Mouse (Mus musculus) megakaryocyte, embryonic 14.5 days (primary cell): ENCODE measurements around the gene Nfam1. TPM values are rescaled to one million over a fixed set of nuclear protein-coding genes. Genes with fewer than 3 reads are reported as not detected.

ENCODE experiments used
- H3K27me3 ChIP-seq: replicated peaks from 2 replicates; pipeline ENCODE3; 2012; ENCODE audit warnings: inconsistent platforms
- H3K36me3 ChIP-seq: replicated peaks from 2 replicates; pipeline ENCODE3; 2012; ENCODE audit warnings: low read length, inconsistent platforms, mixed read lengths
- H3K4me1 ChIP-seq: 2 replicates; pipeline ENCODE4 v1.6.1; 2012; ENCODE audit warnings: inconsistent platforms
- H3K4me3 ChIP-seq: replicated peaks from 2 replicates; pipeline ENCODE3; 2012; ENCODE audit warnings: moderate library complexity, mild to moderate bottlenecking, inconsistent platforms
- H3K9me3 ChIP-seq: 2 replicates; pipeline ENCODE4 v1.6.1; 2012; ENCODE audit warnings: inconsistent platforms
- FLI1 ChIP-seq: IDR thresholded peaks from 2 replicates; pipeline ENCODE4 v1.6.1; 2012; ENCODE audit warnings: low read length, inconsistent platforms, mixed read lengths
- GATA1 ChIP-seq: IDR thresholded peaks from 3 replicates; pipeline ENCODE4 v1.6.1; 2012; ENCODE audit warnings: mixed read lengths, low read length, inconsistent platforms, borderline replicate concordance
- polyA plus RNA-seq: library from polyadenylated mRNA; stranded (reverse); fragments of >175 nt; gene quantifications from 2 replicates; pipeline ENCODE4 v1.2.3, GENCODE M21; 2012; ENCODE audit warnings: low replicate concordance; ENCODE audit not compliant: insufficient read depth

Gene Nfam1
- polyA plus RNA-seq, 1 experiment, result 7.7 TPM

DNA sequence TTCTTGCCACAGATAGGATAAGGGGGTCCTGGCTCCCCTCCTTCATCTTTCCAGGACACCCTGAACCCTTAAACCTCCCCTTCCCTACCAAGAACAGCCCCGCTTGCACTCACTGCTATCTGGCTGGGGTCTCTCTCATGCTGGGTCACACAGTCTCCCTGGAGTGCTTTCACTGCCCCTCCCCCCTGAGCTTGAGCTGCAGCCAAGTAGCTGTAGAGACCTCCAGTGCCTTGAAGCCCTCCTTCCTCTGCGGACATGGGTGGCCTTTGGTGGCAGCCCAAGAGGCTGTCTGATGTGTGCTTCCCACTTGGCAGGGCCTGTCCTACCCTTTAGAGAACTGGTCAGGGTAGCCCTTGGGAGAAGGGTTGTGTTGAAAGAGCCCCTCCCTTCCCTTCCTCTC is 7.0 kb upstream of the Nfam1 start:
- no peaks in the 10 kb centered on the region for H3K36me3 ChIP-seq
- no peak overlapping the region for H3K4me3 ChIP-seq
- peaks cover 40% of the 10 kb centered on the region for H3K4me1 ChIP-seq
- TF ChIP-seq GATA1 (no peak), FLI1 (no peak)
- H3K27me3 ChIP-seq, result peaks cover 56% of the 10 kb centered on the region
- H3K9me3 ChIP-seq, result peaks cover 1% of the 10 kb centered on the region

GRCm38 (mm10) chr15:83038812-83039211 is 5.7 kb upstream of the Nfam1 start:
- peaks cover 53% of the 10 kb centered on the region for H3K4me1 ChIP-seq
- no peak overlapping the region for H3K4me3 ChIP-seq
- TF ChIP-seq GATA1, result no peak
- TF ChIP-seq FLI1, result no peak
- H3K9me3 ChIP-seq, result no peaks in the 10 kb centered on the region
- no peaks in the 10 kb centered on the region for H3K36me3 ChIP-seq
- H3K27me3 ChIP-seq, result peaks cover 56% of the 10 kb centered on the region

- no peaks in the 10 kb centered on the region for H3K9me3 ChIP-seq
- H3K36me3 ChIP-seq, result no peaks in the 10 kb centered on the region
- TF ChIP-seq FLI1, result no peak
- H3K4me3 ChIP-seq, result peak overlapping the region; percentile 83
- H3K27me3 ChIP-seq, result peaks cover 49% of the 10 kb centered on the region
- peaks cover 62% of the 10 kb centered on the region for H3K4me1 ChIP-seq
Measured at GRCm38 (mm10) chr15:83037755-83038483, 4.8 kb upstream of the Nfam1 start.

- H3K27me3 ChIP-seq, result peaks cover 40% of the 10 kb centered on the region
- no peak overlapping the region for H3K4me3 ChIP-seq
- no peak for TF ChIP-seq FLI1
- TF ChIP-seq GATA1, result no peak
- H3K9me3 ChIP-seq, result no peaks in the 10 kb centered on the region
- H3K4me1 ChIP-seq, result peaks cover 71% of the 10 kb centered on the region
- no peaks in the 10 kb centered on the region for H3K36me3 ChIP-seq
Measured at GRCm38 (mm10) chr15:83036900-83037519, 3.9 kb upstream of the Nfam1 start.

DNA sequence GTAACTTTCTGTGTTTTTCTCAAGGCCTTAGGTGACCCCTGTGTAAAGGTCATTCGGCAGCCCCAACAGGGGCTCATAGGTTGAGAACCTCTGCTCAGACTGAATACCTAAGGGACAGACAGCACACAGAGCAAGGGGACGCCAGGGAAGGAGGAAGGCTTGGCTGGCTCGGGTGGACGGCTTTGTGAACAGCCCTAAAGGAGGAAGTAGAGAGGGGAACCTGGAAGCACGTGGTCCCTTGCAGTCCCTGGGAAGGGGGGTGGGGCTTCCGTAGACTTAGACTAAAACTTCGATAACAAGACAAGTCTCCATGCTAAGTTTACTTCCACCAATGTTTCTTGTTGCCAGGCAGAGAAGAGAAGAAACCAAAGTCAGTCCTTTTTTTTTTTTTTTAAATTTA is 3.0 kb upstream of the Nfam1 start:
- TF ChIP-seq FLI1, result no peak
- TF ChIP-seq GATA1, result no peak
- H3K36me3 ChIP-seq, result no peaks in the 10 kb centered on the region
- no peaks in the 10 kb centered on the region for H3K9me3 ChIP-seq
- H3K4me1 ChIP-seq, result peaks cover 80% of the 10 kb centered on the region
- H3K27me3 ChIP-seq, result peaks cover 32% of the 10 kb centered on the region
- no peak overlapping the region for H3K4me3 ChIP-seq

GRCm38 (mm10) chr15:83034275-83034977 is 1.3 kb upstream of the Nfam1 start:
- TF ChIP-seq FLI1 (no peak), GATA1 (no peak)
- Histone ChIP-seq H3K4me3 (peak overlapping the region; percentile 92), H3K27me3 (peaks cover 18% of the 10 kb centered on the region), H3K9me3 (no peaks in the 10 kb centered on the region), H3K36me3 (no peaks in the 10 kb centered on the region), H3K4me1 (peaks cover 96% of the 10 kb centered on the region)

GRCm38 (mm10) chr15:83030884-83031283 is 2.2 kb downstream of the Nfam1 start:
- Histone ChIP-seq H3K4me3 (peak overlapping the region; percentile 79), H3K4me1 (peaks cover 99% of the 10 kb centered on the region), H3K36me3 (peaks cover 12% of the 10 kb centered on the region), H3K9me3 (no peaks in the 10 kb centered on the region), H3K27me3 (peaks cover 9% of the 10 kb centered on the region)
- TF ChIP-seq GATA1 (no peak), FLI1 (no peak)

DNA sequence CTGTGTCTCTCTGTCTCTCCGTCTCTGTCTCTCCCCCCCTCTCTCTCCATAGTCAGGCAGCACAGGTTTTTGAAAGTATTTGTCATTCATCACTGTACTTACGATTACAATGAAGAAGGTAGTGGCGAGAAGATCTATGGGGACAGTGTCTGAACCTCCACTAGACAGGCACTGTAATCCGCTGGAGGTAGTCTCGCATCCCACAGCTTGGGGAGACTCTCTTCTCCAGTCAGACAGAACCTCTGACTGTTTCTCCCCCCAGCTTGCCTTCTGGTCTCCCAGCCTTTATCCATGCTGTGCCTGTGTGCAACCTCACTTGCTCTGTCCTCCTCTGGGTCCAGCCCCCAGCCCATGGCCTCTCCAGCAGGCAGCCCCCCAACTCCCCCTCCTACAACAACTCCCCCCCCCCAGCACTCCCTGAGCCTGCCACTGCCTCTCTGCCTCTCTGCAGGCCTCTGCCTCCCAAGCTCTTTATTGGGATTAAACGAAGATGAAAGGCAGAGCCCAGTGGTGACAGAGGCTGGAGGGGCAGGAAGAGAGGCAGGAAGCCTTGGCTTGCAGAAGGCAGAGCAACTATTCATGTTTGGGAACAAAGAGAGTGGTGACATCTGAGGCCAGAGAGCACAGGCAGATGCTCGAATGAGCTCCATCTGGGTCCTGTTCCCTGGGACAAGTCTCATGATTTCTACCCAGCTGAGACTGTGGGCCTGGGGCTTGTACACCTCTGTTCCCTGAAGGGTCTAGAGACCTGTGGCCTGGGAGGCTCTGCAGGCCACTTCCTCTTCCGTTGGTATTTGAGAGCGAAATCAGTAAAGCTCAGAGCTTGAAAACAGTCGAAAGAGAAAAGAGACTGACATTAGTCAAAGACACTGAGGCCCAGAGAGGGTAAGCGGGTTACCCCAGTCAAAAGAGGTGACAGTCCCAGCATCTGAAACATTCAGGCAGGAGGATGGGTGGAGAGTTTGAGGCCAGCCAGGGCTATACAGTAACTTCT is 3.1 kb downstream of the Nfam1 start:
- TF ChIP-seq FLI1 (no peak), GATA1 (no peak)
- Histone ChIP-seq H3K27me3 (peaks cover 12% of the 10 kb centered on the region), H3K4me1 (peaks cover 96% of the 10 kb centered on the region), H3K4me3 (peak overlapping the region; percentile 83), H3K9me3 (peaks cover under 1% of the 10 kb centered on the region; the same call in 1 of the 2 replicates), H3K36me3 (peaks cover 21% of the 10 kb centered on the region)

- peaks cover 10% of the 10 kb centered on the region for H3K27me3 ChIP-seq
- no peak overlapping the region for H3K4me3 ChIP-seq
- peaks cover 4% of the 10 kb centered on the region; the same call in 1 of the 2 replicates for H3K9me3 ChIP-seq
- H3K4me1 ChIP-seq, result peaks cover 79% of the 10 kb centered on the region
- peaks cover 32% of the 10 kb centered on the region for H3K36me3 ChIP-seq
- no peak for TF ChIP-seq FLI1
- TF ChIP-seq GATA1, result no peak
Measured at GRCm38 (mm10) chr15:83026129-83026528, 7.0 kb downstream of the Nfam1 start.
